In genomic region chr15:12037866-12038625, GRCm38 (mm10) we compare ENCODE assay signal across 9 mouse cellular contexts. TPM values are rescaled to one million over a fixed set of nuclear protein-coding genes. Genes with fewer than 3 reads are reported as not detected.
DNase-seq lines count a peak whose midpoint lies in the region; ATAC-seq lines count a peak whose summit lies in the region.
"Had no signal": no experiment of that assay in that cellular context is flagged by ENCODE, and none has a peak within 500 bp of the region (broad histone marks: within the 10 kb centered on the region; RNA-seq: fewer than 3 reads in every experiment).

No protein-coding gene starts in this region.

- 0 out of 2 replicates have a peak, but pooled peaks have one; percentile 39 for ATAC-seq in forebrain, embryonic 12.5 days (ENCODE audit: low FRiP score)
- ATAC-seq in forebrain, embryonic 14.5 days, result no peak; the same call in 1 of the 2 replicates
- no peak for ATAC-seq in midbrain, embryonic 13.5 days

- WGBS in forebrain, embryonic 12.5 days, result 83% methylated on average over 10 of the region's 10 CpGs
- 75% methylated on average over 10 of the region's 10 CpGs for WGBS in forebrain, embryonic 14.5 days
- 80% methylated on average over 10 of the region's 10 CpGs for WGBS in midbrain, embryonic 13.5 days

- no peak overlapping the region for H3K4me2 ChIP-seq in forebrain, embryonic 12.5 days
- H3K4me2 ChIP-seq in forebrain, embryonic 14.5 days (ENCODE audit: low read length), result no peak overlapping the region
- no peak overlapping the region for H3K4me2 ChIP-seq in midbrain, embryonic 13.5 days (replicated peaks)

- H3K9me3 ChIP-seq in forebrain, embryonic 12.5 days, result no peaks in the 10 kb centered on the region
- no peaks in the 10 kb centered on the region for H3K9me3 ChIP-seq in forebrain, embryonic 14.5 days (replicated peaks; ENCODE audit: control insufficient read depth, low read length)
- H3K9me3 ChIP-seq in midbrain, embryonic 13.5 days, result no peaks in the 10 kb centered on the region

- no peaks in the 10 kb centered on the region for H3K27me3 ChIP-seq in forebrain, embryonic 12.5 days
- H3K27me3 ChIP-seq in forebrain, embryonic 14.5 days (replicated peaks; ENCODE audit: control insufficient read depth, insufficient read depth, low read length), result no peaks in the 10 kb centered on the region
- H3K27me3 ChIP-seq in midbrain, embryonic 13.5 days, result no peaks in the 10 kb centered on the region

- H3K4me1 ChIP-seq in forebrain, embryonic 12.5 days, result peaks cover 10% of the 10 kb centered on the region; the same call in 1 of the 2 replicates
- no peaks in the 10 kb centered on the region for H3K4me1 ChIP-seq in forebrain, embryonic 14.5 days (ENCODE audit: control insufficient read depth, insufficient read depth, low read length)
- H3K4me1 ChIP-seq in midbrain, embryonic 13.5 days (replicated peaks), result peaks cover 19% of the 10 kb centered on the region

- no peak overlapping the region for H3K27ac ChIP-seq in forebrain, embryonic 12.5 days
- no peak overlapping the region for H3K27ac ChIP-seq in forebrain, embryonic 14.5 days (ENCODE audit: low read depth, low read length)
- no peak overlapping the region for H3K27ac ChIP-seq in midbrain, embryonic 13.5 days

- DNase-seq in forebrain, embryonic 14.5 days (ENCODE audit: low spot score), result no peak
- DNase-seq in 3134 (ENCODE audit: extremely low read depth, insufficient read length, low spot score), result peak; percentile 24
- DNase-seq in WW6 (ENCODE audit: low read depth, low spot score), result peak; percentile 84
- peak; percentile 69 for DNase-seq in liver
- DNase-seq in Muller cell, postnatal 12 days (ENCODE audit: inconsistent ontology term), result no peak
- DNase-seq in adrenal gland, postnatal 36 days, result no peak
- DNase-seq: right cerebral cortex, postnatal 4 days had no signal

- H3K9ac ChIP-seq in forebrain, embryonic 12.5 days, result no peak overlapping the region
- no peak overlapping the region for H3K9ac ChIP-seq in forebrain, embryonic 14.5 days (ENCODE audit: low read length)
- H3K9ac ChIP-seq in midbrain, embryonic 13.5 days (replicated peaks), result no peak overlapping the region

- no peak overlapping the region for H3K4me3 ChIP-seq in forebrain, embryonic 12.5 days (replicated peaks)
- no peak overlapping the region for H3K4me3 ChIP-seq in forebrain, embryonic 14.5 days (ENCODE audit: low read depth, low read length)
- H3K4me3 ChIP-seq in midbrain, embryonic 13.5 days (replicated peaks), result no peak overlapping the region

- no peaks in the 10 kb centered on the region for H3K36me3 ChIP-seq in forebrain, embryonic 12.5 days (replicated peaks)
- no peaks in the 10 kb centered on the region for H3K36me3 ChIP-seq in forebrain, embryonic 14.5 days (ENCODE audit: control insufficient read depth, insufficient read depth, low read length)
- H3K36me3 ChIP-seq in midbrain, embryonic 13.5 days, result no peaks in the 10 kb centered on the region

RNA-seq across cellular contexts. Expression of gene Sub1, which starts 41.3 kb away (rescaled TPM):
- polyA plus RNA-seq in forebrain, embryonic 12.5 days (2016; fragmentation: Nextera tagmentation; extraction: Ambion mirVana), result 666 and 676 TPM in 2 replicates
- 534 and 557 TPM in 2 replicates for polyA plus RNA-seq in forebrain, embryonic 14.5 days (2014; fragmentation: Nextera tagmentation; extraction: Ambion mirVana)
- total RNA-seq in adrenal gland, postnatal 36 days (2021), result 100 to 1,000 TPM; 226 to 248 TPM
- polyA plus RNA-seq in midbrain, embryonic 13.5 days (2015; fragmentation: Nextera tagmentation; extraction: Ambion mirVana), result 587 and 637 TPM in 2 replicates

Comparison
In these comparisons a context has a peak if more than half of its experiments do, and no peak if none do; other contexts are left out.
1. DNase-seq: peak in 3134 (single experiment), WW6 (single experiment) and liver (single experiment); none in forebrain, embryonic 14.5 days (single experiment), Muller cell, postnatal 12 days (single experiment) and adrenal gland, postnatal 36 days (0 of 2).